Mouse (Mus musculus) heart, postnatal 0 days (tissue): ENCODE data around the gene Jmjd1c.

Experiments
- CTCF ChIP-seq: IDR thresholded peaks from 2 replicates; pipeline ENCODE4 v1.5.1; 2016; ENCODE audit warnings: antibody characterized with exemption, control low read depth, low read depth
- EP300 ChIP-seq: IDR thresholded peaks from 2 replicates; pipeline ENCODE4 v1.6.1; 2016; ENCODE audit warnings: antibody characterized with exemption, low read depth

GRCm38 (mm10) chr10:67065277-67065887 lies 30.5 kb upstream of the Jmjd1c start:
- TF ChIP-seq CTCF (no peak), EP300 (no peak)
